Mouse (Mus musculus) c-Kit-positive CD71-positive TER-119-positive erythroid progenitor cells, embryonic 14.5 days (primary cell): Measurements from ENCODE around the gene Rasgrp3.

Experiments used
- DNase-seq: peaks from one replicate; pipeline ENCODE4 v3.0.0-alpha.2; 2013; ENCODE audit warnings: low spot score

Gene Rasgrp3

GRCm38 (mm10) chr17:75503031-75503430 is 67.3 kb downstream of the Rasgrp3 start:
- DNase-seq: no peak

- no peak for DNase-seq
Measured at GRCm38 (mm10) chr17:75505053-75505452, 69.4 kb downstream of the Rasgrp3 start.

GRCm38 (mm10) chr17:75506097-75506675 is 70.5 kb downstream of the Rasgrp3 start:
- no peak for DNase-seq

GRCm38 (mm10) chr17:75506708-75507641 is 71.3 kb downstream of the Rasgrp3 start:
- no peak for DNase-seq

- no peak for DNase-seq
Measured at GRCm38 (mm10) chr17:75509257-75509656, 73.6 kb downstream of the Rasgrp3 start.

GRCm38 (mm10) chr17:75516591-75516990 is 80.9 kb downstream of the Rasgrp3 start:
- DNase-seq: no peak

GRCm38 (mm10) chr17:75518181-75518901 is 82.6 kb downstream of the Rasgrp3 start:
- DNase-seq: no peak

GRCm38 (mm10) chr17:75519239-75519900 is 83.7 kb downstream of the Rasgrp3 start:
- no peak for DNase-seq

GRCm38 (mm10) chr17:75521236-75521842 is 85.6 kb downstream of the Rasgrp3 start:
- DNase-seq: no peak

GRCm38 (mm10) chr17:75522347-75523065 is 86.8 kb downstream of the Rasgrp3 start:
- DNase-seq: no peak

GRCm38 (mm10) chr17:75523812-75524211 is 88.1 kb downstream of the Rasgrp3 start:
- no peak for DNase-seq

- DNase-seq: no peak
Measured at GRCm38 (mm10) chr17:75526411-75526810, 90.7 kb downstream of the Rasgrp3 start.

GRCm38 (mm10) chr17:75529222-75529935 is 93.7 kb downstream of the Rasgrp3 start:
- DNase-seq: no peak

GRCm38 (mm10) chr17:75532469-75532986 is 96.8 kb downstream of the Rasgrp3 start:
- no peak for DNase-seq

GRCm38 (mm10) chr17:75534314-75535020 is 98.8 kb downstream of the Rasgrp3 start:
- DNase-seq: no peak

- no peak for DNase-seq
Measured at GRCm38 (mm10) chr17:75535612-75536011, 99.9 kb downstream of the Rasgrp3 start.

- no peak for DNase-seq
Measured at GRCm38 (mm10) chr17:75536396-75537049, 100.8 kb downstream of the Rasgrp3 start.

GRCm38 (mm10) chr17:75537050-75537445 is 101.4 kb downstream of the Rasgrp3 start:
- DNase-seq: no peak

- no peak for DNase-seq
Measured at GRCm38 (mm10) chr17:75538431-75538830, 102.7 kb downstream of the Rasgrp3 start.
